Mouse (Mus musculus) lung, embryonic 14.5 days (tissue): Measurements from ENCODE around the gene Rtp4. TPM values are rescaled to one million over a fixed set of nuclear protein-coding genes. Genes with fewer than 3 reads are reported as not detected.

Experiments used
- ATAC-seq: fragments of 200-750 bp; cut with Nextera tagmentation; 2 replicates; pipeline ENCODE4 v1.8.0; 2017; ENCODE audit warnings: mild to moderate bottlenecking, moderate TSS enrichment, moderate library complexity; ENCODE audit not compliant: insufficient read depth
- DNase-seq: peaks from one replicate; pipeline ENCODE4 v3.0.0-alpha.2; 2015
- H3K27ac ChIP-seq: fragments of 300-500 bp; sonication (generic); 2 replicates; pipeline ENCODE4 v1.5.1; 2014; ENCODE audit warnings: low read depth, mild to moderate bottlenecking, moderate library complexity
- H3K27me3 ChIP-seq: fragments of 300-500 bp; sonication (generic); 2 replicates; pipeline ENCODE4 v1.6.1; 2014; ENCODE audit warnings: low read length, control low read depth; ENCODE audit not compliant: insufficient read depth
- H3K36me3 ChIP-seq: fragments of 300-500 bp; sonication (generic); 2 replicates; pipeline ENCODE4 v1.6.1; 2014; ENCODE audit warnings: control low read depth; ENCODE audit not compliant: insufficient read depth
- H3K4me1 ChIP-seq: fragments of 300-500 bp; sonication (generic); 2 replicates; pipeline ENCODE4 v1.6.1; 2014; ENCODE audit warnings: antibody characterized with exemption, control low read depth; ENCODE audit not compliant: insufficient read depth
- H3K4me2 ChIP-seq: fragments of 300-500 bp; sonication (generic); 2 replicates; pipeline ENCODE4 v1.6.1; 2014; ENCODE audit warnings: mild to moderate bottlenecking
- H3K4me3 ChIP-seq: fragments of 300-500 bp; sonication (generic); 2 replicates; pipeline ENCODE4 v1.5.1; 2014; ENCODE audit warnings: low read depth, low read length
- H3K9ac ChIP-seq: fragments of 300-500 bp; sonication (generic); 2 replicates; pipeline ENCODE4 v1.6.1; 2014
- H3K9me3 ChIP-seq: fragments of 300-500 bp; sonication (generic); 2 replicates; pipeline ENCODE4 v1.6.1; 2016; ENCODE audit warnings: low read depth, low read length, control low read depth
- CTCF ChIP-seq: IDR thresholded peaks from 2 replicates; pipeline ENCODE4 v1.5.1; 2016; ENCODE audit warnings: antibody characterized with exemption, low read depth
- whole genome bisulfite sequencing: fragments of 180-500 bp; shearing (Covaris S2); extraction: QIAGEN DNeasy Blood & Tissue Kit; methylation state at CpG from one replicate; pipeline ENCODE4 v1.1.7; 2014; 5-methylcytosine and 5-hydroxymethylcytosine counted together
- polyA plus RNA-seq: library from polyadenylated mRNA; unstranded; fragments of >200 nt; fragmentation: Nextera tagmentation; extraction: Ambion mirVana; gene quantifications from 2 replicates; pipeline ENCODE4 v1.2.1, GENCODE M21; 2014

Gene Rtp4
- polyA plus RNA-seq, 1 experiment from 2014 or later = 3.9 TPM

DNA sequence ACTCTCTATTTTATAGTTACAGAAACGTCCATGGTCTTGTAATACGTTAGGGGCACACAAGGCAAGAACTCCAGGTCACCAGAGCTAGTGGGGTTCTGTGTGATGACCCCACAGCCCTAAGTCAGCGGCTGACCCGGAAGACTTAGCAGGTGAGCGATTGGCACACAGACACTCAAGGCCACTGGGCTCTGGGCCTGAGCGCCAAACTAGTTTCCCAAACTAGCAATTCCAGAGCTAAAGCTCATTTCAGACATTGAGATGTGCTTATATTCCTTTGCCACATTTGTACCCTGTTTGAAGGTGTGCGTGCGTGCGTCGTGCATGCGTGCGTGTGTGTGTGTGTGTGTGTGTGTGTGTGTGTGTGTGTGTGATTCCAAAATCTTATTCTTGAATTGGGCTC is 37.2 kb upstream of the Rtp4 start:
- no peaks in the 10 kb centered on the region for H3K4me1 ChIP-seq
- no peaks in the 10 kb centered on the region for H3K9me3 ChIP-seq
- 90% methylated on average over 12 of the region's 12 CpGs for WGBS
- H3K27me3 ChIP-seq = no peaks in the 10 kb centered on the region
- H3K27ac ChIP-seq = no peak overlapping the region
- H3K4me2 ChIP-seq = no peak overlapping the region
- H3K9ac ChIP-seq = no peak overlapping the region
- H3K36me3 ChIP-seq = no peaks in the 10 kb centered on the region
- no peak overlapping the region for H3K4me3 ChIP-seq
- DNase-seq (no peak), ATAC-seq (no peak)
- no peak for TF ChIP-seq CTCF

DNA sequence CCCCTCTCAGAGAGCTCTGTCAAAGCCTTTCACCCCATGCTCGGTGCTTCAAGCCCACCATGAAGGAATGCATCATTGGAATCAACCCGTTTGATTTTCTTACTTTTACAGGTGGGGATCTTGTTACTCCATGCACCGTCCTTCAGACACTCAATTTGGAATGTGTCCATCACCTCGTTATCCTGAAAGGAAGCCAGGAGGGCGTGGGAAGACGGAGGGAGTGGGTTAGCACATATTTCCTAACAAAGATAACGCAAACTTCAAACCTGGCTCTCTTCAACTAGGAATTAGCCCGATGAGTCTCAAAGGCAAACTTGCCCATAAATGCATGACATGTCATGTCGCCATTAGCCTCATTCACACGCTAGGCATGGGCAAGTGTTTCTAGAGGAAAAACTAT is 36.8 kb upstream of the Rtp4 start:
- Histone ChIP-seq H3K27me3 (no peaks in the 10 kb centered on the region), H3K27ac (no peak overlapping the region), H3K9ac (no peak overlapping the region), H3K4me3 (no peak overlapping the region), H3K4me1 (no peaks in the 10 kb centered on the region), H3K36me3 (no peaks in the 10 kb centered on the region), H3K4me2 (no peak overlapping the region), H3K9me3 (no peaks in the 10 kb centered on the region)
- TF ChIP-seq CTCF = no peak
- DNase-seq (no peak), ATAC-seq (no peak)
- 53% methylated on average over 10 of the region's 10 CpGs for WGBS

DNA sequence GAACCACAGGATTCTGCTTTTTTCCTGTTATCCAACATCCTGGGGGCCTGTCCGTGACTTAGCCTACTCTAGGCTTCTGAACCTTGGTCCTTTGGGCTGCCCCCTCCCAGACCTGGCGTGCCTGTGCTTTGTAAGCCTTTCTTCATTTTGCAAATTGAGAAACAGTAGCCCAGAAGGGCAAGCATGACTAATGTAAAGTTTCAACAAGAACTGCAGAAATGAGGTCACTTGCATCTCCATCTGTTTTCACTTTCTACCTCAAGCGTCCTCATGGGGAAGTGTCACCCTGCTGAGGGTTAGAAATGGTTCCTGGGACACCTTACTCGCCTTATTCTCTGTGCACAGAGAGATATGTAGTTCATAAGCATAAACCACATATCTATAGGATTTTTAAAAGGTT is 27.3 kb upstream of the Rtp4 start:
- DNase-seq = no peak
- Histone ChIP-seq H3K4me2 (no peak overlapping the region), H3K36me3 (no peaks in the 10 kb centered on the region), H3K27me3 (no peaks in the 10 kb centered on the region), H3K9ac (no peak overlapping the region), H3K4me1 (no peaks in the 10 kb centered on the region), H3K4me3 (no peak overlapping the region), H3K9me3 (no peaks in the 10 kb centered on the region), H3K27ac (no peak overlapping the region)
- ATAC-seq = no peak
- 73% methylated on average over 4 of the region's 4 CpGs for WGBS
- TF ChIP-seq CTCF = no peak

DNA sequence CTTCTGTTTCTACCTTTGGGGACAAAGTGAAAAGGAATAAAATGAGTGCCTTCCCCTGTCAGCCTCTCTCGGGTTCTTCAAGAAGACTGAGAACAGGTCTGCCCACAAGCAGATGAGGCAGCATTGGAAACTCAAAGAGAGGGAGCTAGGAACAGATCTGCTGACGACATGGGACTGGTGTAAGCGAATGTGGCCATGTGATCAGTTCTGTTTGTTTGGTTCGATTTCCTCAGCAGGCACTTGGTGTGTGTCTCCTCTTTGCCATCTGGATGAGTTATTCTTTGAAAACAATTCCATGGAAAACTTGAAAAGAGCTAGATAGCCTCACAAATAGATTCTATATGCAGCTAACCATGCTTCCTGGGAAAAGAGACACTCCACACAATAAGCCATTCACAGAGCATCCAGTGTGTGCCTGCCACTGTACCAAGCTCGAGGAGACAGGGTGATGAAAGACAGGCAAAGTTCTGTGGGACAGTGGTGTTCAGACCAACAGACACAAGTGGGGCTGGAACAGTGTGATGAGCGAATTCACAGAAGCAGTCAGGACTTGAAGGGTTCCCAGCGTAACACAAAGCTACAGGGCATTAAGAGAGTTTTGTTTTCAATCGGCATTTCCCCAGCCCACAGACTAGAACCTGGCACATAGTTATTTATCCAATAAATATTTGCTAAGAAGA is 23.7 kb upstream of the Rtp4 start:
- TF ChIP-seq CTCF = no peak
- no peak overlapping the region for H3K9ac ChIP-seq
- DNase-seq (no peak), ATAC-seq (no peak)
- no peaks in the 10 kb centered on the region for H3K36me3 ChIP-seq
- H3K4me2 ChIP-seq = no peak overlapping the region
- no peak overlapping the region for H3K27ac ChIP-seq
- no peak overlapping the region for H3K4me3 ChIP-seq
- H3K4me1 ChIP-seq = peaks cover 12% of the 10 kb centered on the region
- no peaks in the 10 kb centered on the region for H3K27me3 ChIP-seq
- H3K9me3 ChIP-seq = no peaks in the 10 kb centered on the region
- 51% methylated on average over 8 of the region's 8 CpGs for WGBS

DNA sequence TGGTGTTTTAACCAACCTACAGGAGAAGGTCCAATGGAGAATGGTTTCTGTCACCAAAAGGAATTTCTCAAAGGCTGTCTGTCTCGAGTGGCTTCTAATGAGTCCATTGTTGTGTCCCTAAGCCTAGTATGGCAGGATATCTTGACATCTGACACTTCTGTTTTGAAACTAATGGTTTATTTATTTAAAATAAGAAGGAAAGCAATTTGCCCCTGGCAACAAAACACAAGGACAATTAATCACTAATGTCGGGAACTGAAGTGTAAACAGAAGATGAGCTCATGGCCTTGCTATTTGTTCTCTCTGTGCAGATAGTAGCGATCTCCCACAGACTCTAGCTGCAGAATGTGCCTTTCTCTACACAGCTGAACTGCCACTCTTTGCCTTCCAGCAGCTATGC is 22.7 kb upstream of the Rtp4 start:
- H3K27ac ChIP-seq = 0 out of 2 replicates have a peak overlapping the region, but pooled peaks have one; percentile 47

DNA sequence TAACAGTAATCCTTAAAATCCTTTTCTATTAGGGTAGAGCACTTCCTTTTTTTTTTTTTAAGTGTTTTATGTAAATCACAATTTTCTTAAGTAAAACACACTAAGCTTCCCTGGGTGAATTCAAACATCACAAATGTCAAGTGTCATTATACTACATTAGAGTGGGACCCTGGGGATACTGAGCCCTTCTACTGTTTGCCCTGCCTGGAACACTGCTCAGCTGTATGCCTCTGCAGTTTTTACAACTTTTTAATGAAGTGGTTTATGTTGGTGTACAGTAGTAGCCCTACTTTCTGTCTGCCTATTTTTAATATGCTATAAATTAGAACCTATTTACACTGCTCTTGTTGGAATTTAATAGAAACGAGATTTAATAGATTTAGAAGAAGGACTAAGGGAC is 22.2 kb upstream of the Rtp4 start:
- no peaks in the 10 kb centered on the region for H3K27me3 ChIP-seq
- ATAC-seq (peak; percentile 53; the same call in 1 of the 2 replicates), DNase-seq (no peak)
- H3K4me2 ChIP-seq = no peak overlapping the region
- no peaks in the 10 kb centered on the region for H3K9me3 ChIP-seq
- H3K9ac ChIP-seq = no peak overlapping the region
- 35% methylated on average over 1 of the region's 1 CpGs for WGBS
- H3K4me1 ChIP-seq = peaks cover 12% of the 10 kb centered on the region
- TF ChIP-seq CTCF = no peak
- no peak overlapping the region for H3K27ac ChIP-seq
- no peak overlapping the region for H3K4me3 ChIP-seq
- H3K36me3 ChIP-seq = no peaks in the 10 kb centered on the region

More for the DNA sequence above, 22.7 kb upstream of the Rtp4 start:
- Histone ChIP-seq H3K4me2 (no peak overlapping the region), H3K4me3 (no peak overlapping the region), H3K36me3 (no peaks in the 10 kb centered on the region), H3K9me3 (no peaks in the 10 kb centered on the region), H3K27me3 (no peaks in the 10 kb centered on the region), H3K9ac (no peak overlapping the region), H3K4me1 (peaks cover 12% of the 10 kb centered on the region)
- TF ChIP-seq CTCF = no peak
- WGBS = 2% methylated on average over 3 of the region's 3 CpGs
- ATAC-seq (peak; percentile 93), DNase-seq (peak; percentile 90)

DNA sequence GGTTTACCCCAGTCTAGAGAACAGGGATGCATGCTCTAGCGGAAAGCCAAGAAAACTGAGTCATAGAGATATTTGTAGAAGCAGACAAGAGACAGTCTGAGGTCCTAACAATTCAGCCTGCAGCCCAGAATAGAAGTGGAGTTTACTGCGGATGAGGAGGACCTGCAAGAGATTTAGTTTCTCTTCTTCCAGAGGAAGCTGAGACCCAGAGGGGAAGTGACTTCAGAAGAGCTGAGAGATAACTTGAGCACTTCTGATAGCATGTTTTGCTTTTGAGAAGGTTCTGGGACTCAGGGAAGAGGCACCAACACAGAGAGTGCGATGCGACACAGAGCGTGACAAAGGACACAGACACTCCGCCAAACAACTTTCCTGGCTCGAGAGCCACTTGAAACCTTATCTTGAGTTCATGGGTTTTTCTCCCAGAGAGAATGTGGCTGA is 21.4 kb upstream of the Rtp4 start:
- no peaks in the 10 kb centered on the region for H3K36me3 ChIP-seq
- DNase-seq = peak; percentile 62
- H3K9me3 ChIP-seq = no peaks in the 10 kb centered on the region
- H3K4me2 ChIP-seq = peak overlapping the region; percentile 13; the same call in 1 of the 2 replicates
- peaks cover 12% of the 10 kb centered on the region for H3K4me1 ChIP-seq
- H3K9ac ChIP-seq = no peak overlapping the region
- 0 out of 2 replicates have a peak overlapping the region, but pooled peaks have one; percentile 19 for H3K27ac ChIP-seq
- H3K4me3 ChIP-seq = no peak overlapping the region
- no peak for TF ChIP-seq CTCF
- no peak for ATAC-seq
- 30% methylated on average over 7 of the region's 7 CpGs for WGBS
- H3K27me3 ChIP-seq = no peaks in the 10 kb centered on the region
